Mouse (Mus musculus): ENCODE data around the gene Mybph. TPM values are rescaled to one million over a fixed set of nuclear protein-coding genes. Genes with fewer than 3 reads are reported as not detected.

The Mybph gene
- polyA plus RNA-seq, 1 experiment from 2014 or later = 1.6 TPM

DNA sequence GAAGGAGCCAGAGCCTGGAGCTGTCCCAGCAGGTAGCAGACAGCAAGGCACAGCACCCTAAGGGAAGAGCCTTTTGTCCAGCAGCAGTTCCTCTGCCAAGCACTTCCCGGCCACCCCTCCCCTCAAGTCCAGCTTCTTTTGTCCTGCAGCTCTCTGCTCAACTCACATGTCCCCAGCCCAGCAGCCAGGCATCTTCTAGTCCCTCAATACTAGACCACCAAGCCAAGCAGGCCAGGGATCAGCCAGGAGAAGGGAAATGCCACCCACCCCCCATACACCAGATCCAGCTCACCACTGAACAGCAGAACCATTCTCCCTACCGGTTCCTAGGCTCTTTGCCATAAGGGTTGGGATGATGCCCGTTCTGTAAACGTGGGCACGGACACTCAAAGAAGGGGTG lies 26.4 kb downstream of the Mybph start:
- Histone ChIP-seq H3K27ac (replicated peaks) (no peak overlapping the region), H3K36me3 (ENCODE audit: control insufficient read depth, insufficient read depth, low read length) (no peaks in the 10 kb centered on the region), H3K27me3 (ENCODE audit: control insufficient read depth, insufficient read depth, low read length) (no peaks in the 10 kb centered on the region), H3K4me3 (ENCODE audit: low read depth, low read length) (no peak overlapping the region), H3K9me3 (ENCODE audit: control insufficient read depth, low read length) (no peaks in the 10 kb centered on the region), H3K4me2 (replicated peaks; ENCODE audit: low read depth) (no peak overlapping the region), H3K9ac (ENCODE audit: low read length) (no peak overlapping the region), H3K4me1 (replicated peaks; ENCODE audit: control insufficient read depth, insufficient read depth) (no peaks in the 10 kb centered on the region)
- no peak for DNase-seq (ENCODE audit: low spot score)
- no peak for TF ChIP-seq EP300 (optimal IDR thresholded peaks at IDR 0.05)
- TF ChIP-seq CTCF (IDR thresholded peaks at IDR 0.05; ENCODE audit: low read depth) = no peak
- ATAC-seq (ENCODE audit: low FRiP score, low TSS enrichment) = no peak
- 84% methylated on average over 5 of the region's 5 CpGs for WGBS

GRCm38 (mm10) chr1:134221172-134221571 lies 27.9 kb downstream of the Mybph start:
- H3K4me2 ChIP-seq (replicated peaks; ENCODE audit: low read depth) = no peak overlapping the region
- no peaks in the 10 kb centered on the region for H3K27me3 ChIP-seq (ENCODE audit: control insufficient read depth, insufficient read depth, low read length)
- no peak for TF ChIP-seq CTCF (IDR thresholded peaks at IDR 0.05; ENCODE audit: low read depth)
- no peak for TF ChIP-seq EP300 (optimal IDR thresholded peaks at IDR 0.05)
- H3K4me3 ChIP-seq (ENCODE audit: low read depth, low read length) = no peak overlapping the region
- ATAC-seq (ENCODE audit: low FRiP score, low TSS enrichment) = peak; percentile 25; the same call in 1 of the 2 replicates
- DNase-seq (ENCODE audit: low spot score) = no peak
- H3K9me3 ChIP-seq (ENCODE audit: control insufficient read depth, low read length) = no peaks in the 10 kb centered on the region
- no peaks in the 10 kb centered on the region for H3K4me1 ChIP-seq (replicated peaks; ENCODE audit: control insufficient read depth, insufficient read depth)
- H3K9ac ChIP-seq (ENCODE audit: low read length) = no peak overlapping the region
- peak overlapping the region; percentile 56; the same call in 1 of the 2 replicates for H3K27ac ChIP-seq (replicated peaks)
- H3K36me3 ChIP-seq (ENCODE audit: control insufficient read depth, insufficient read depth, low read length) = no peaks in the 10 kb centered on the region
- WGBS = 50% methylated on average over 1 of the region's 1 CpGs

DNA sequence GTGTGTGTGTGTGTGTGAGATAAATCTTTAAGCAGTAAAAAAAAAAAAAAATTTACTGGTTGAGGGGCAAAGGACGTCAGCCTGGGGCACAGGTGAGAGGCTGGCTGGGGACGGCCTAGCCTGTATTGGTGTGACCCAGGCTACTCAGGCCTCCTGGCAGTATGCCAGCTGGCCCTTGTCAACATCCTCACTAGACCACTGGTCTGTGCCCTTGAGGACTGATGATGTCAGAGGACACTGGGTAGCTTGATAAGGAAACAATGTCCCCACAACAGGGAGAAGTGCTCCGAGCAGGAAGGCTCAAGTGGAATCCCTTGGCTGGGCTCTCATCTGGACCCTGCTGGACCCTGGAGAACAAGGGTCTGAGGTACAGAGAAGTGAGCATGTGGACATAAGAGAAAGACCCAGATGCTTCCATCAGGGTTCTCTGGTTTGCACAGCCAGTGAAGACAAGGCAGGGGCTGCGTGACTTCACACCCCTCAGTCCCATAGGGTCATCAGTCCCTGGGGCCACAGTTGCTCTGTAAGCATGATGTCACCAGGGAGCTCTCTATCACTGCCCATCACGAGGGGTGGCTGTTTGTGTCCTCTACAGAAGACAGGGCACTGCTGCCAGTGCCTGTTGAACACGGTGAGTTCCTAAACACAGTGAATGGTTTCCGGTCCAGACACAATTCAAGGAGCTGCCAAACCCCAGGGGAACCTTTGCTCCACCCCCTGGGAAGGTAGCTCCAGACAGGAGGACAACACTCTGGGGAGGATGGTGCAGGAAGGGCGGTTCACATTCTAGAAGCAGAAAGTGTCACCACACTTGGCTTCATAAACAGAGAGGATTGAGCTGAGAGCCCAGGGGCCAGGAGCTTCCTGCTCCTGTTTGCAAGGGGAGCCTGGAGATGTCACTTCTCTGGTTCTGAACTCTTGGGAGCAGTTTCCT lies 29.1 kb downstream of the Mybph start:
- Histone ChIP-seq H3K4me3 (ENCODE audit: low read depth, low read length) (no peak overlapping the region), H3K27ac (replicated peaks) (peak overlapping the region; percentile 35; the same call in 1 of the 2 replicates), H3K4me1 (replicated peaks; ENCODE audit: control insufficient read depth, insufficient read depth) (no peaks in the 10 kb centered on the region), H3K9me3 (ENCODE audit: control insufficient read depth, low read length) (no peaks in the 10 kb centered on the region), H3K4me2 (replicated peaks; ENCODE audit: low read depth) (no peak overlapping the region), H3K9ac (ENCODE audit: low read length) (no peak overlapping the region), H3K36me3 (ENCODE audit: control insufficient read depth, insufficient read depth, low read length) (no peaks in the 10 kb centered on the region), H3K27me3 (ENCODE audit: control insufficient read depth, insufficient read depth, low read length) (no peaks in the 10 kb centered on the region)
- DNase-seq (ENCODE audit: low spot score) (peak; percentile 45), ATAC-seq (ENCODE audit: low FRiP score, low TSS enrichment) (peak; percentile 50)
- TF ChIP-seq EP300 (optimal IDR thresholded peaks at IDR 0.05) (no peak), CTCF (IDR thresholded peaks at IDR 0.05; ENCODE audit: low read depth) (no peak)
- 48% methylated on average over 8 of the region's 8 CpGs for WGBS

DNA sequence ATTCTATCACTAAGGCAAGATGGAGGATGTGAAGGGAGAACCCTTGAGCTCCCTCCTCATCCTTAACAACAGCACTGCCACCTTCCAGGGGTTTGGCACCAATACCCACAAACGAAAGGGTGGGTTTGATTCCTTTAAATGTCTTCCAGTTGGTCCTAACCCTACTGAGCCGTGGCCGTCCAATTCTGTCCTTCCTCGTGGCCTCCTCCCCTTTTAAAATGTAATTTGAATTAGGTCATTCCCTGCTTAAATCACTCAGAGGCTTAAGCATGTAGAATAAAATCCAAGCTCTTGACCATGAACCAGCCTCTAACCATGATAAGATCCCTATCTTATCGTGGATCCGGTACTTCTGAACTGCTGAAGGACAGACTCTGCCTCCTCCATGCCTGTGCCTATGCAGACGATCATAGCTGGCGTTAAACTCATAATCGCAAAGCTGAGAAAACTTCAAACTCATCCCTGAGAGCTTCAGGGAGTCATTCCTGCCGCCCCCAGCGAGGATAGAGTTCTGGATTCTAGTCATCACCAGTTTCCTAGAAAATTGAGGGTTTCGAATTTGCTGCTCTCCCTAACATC lies 31.5 kb downstream of the Mybph start:
- Histone ChIP-seq H3K9me3 (ENCODE audit: control insufficient read depth, low read length) (no peaks in the 10 kb centered on the region), H3K4me3 (ENCODE audit: low read depth, low read length) (no peak overlapping the region), H3K4me2 (replicated peaks; ENCODE audit: low read depth) (no peak overlapping the region), H3K27ac (replicated peaks) (no peak overlapping the region), H3K4me1 (replicated peaks; ENCODE audit: control insufficient read depth, insufficient read depth) (no peaks in the 10 kb centered on the region), H3K36me3 (ENCODE audit: control insufficient read depth, insufficient read depth, low read length) (no peaks in the 10 kb centered on the region), H3K27me3 (ENCODE audit: control insufficient read depth, insufficient read depth, low read length) (no peaks in the 10 kb centered on the region), H3K9ac (ENCODE audit: low read length) (no peak overlapping the region)
- DNase-seq (ENCODE audit: low spot score) = no peak
- no peak for ATAC-seq (ENCODE audit: low FRiP score, low TSS enrichment)
- no peak for TF ChIP-seq EP300 (optimal IDR thresholded peaks at IDR 0.05)
- no peak for TF ChIP-seq CTCF (IDR thresholded peaks at IDR 0.05; ENCODE audit: low read depth)
- WGBS = 83% methylated on average over 12 of the region's 12 CpGs

GRCm38 (mm10) chr1:134225375-134225774 lies 32.1 kb downstream of the Mybph start:
- 90% methylated on average over 5 of the region's 5 CpGs for WGBS

GRCm38 (mm10) chr1:134226739-134227138 lies 33.5 kb downstream of the Mybph start:
- no peaks in the 10 kb centered on the region for H3K27me3 ChIP-seq (ENCODE audit: control insufficient read depth, insufficient read depth, low read length)
- WGBS = 58% methylated on average over 8 of the region's 8 CpGs
- no peak for ATAC-seq (ENCODE audit: low FRiP score, low TSS enrichment)
- H3K36me3 ChIP-seq (ENCODE audit: control insufficient read depth, insufficient read depth, low read length) = no peaks in the 10 kb centered on the region
- TF ChIP-seq EP300 (optimal IDR thresholded peaks at IDR 0.05) (no peak), CTCF (IDR thresholded peaks at IDR 0.05; ENCODE audit: low read depth) (no peak)
- H3K4me1 ChIP-seq (replicated peaks; ENCODE audit: control insufficient read depth, insufficient read depth) = no peaks in the 10 kb centered on the region
- H3K4me3 ChIP-seq (ENCODE audit: low read depth, low read length) = no peak overlapping the region
- no peak overlapping the region for H3K9ac ChIP-seq (ENCODE audit: low read length)
- H3K27ac ChIP-seq (replicated peaks) = no peak overlapping the region
- H3K4me2 ChIP-seq (replicated peaks; ENCODE audit: low read depth) = no peak overlapping the region
- H3K9me3 ChIP-seq (ENCODE audit: control insufficient read depth, low read length) = no peaks in the 10 kb centered on the region
- no peak for DNase-seq (ENCODE audit: low spot score)

More at GRCm38 (mm10) chr1:134225375-134225774, 32.1 kb downstream of the Mybph start:
- Histone ChIP-seq H3K27me3 (ENCODE audit: control insufficient read depth, insufficient read depth, low read length) (no peaks in the 10 kb centered on the region), H3K9me3 (ENCODE audit: control insufficient read depth, low read length) (no peaks in the 10 kb centered on the region), H3K4me1 (replicated peaks; ENCODE audit: control insufficient read depth, insufficient read depth) (no peaks in the 10 kb centered on the region), H3K4me3 (ENCODE audit: low read depth, low read length) (no peak overlapping the region), H3K9ac (ENCODE audit: low read length) (no peak overlapping the region), H3K36me3 (ENCODE audit: control insufficient read depth, insufficient read depth, low read length) (no peaks in the 10 kb centered on the region), H3K4me2 (replicated peaks; ENCODE audit: low read depth) (no peak overlapping the region), H3K27ac (replicated peaks) (no peak overlapping the region)
- DNase-seq (ENCODE audit: low spot score) = no peak
- ATAC-seq (ENCODE audit: low FRiP score, low TSS enrichment) = no peak
- no peak for TF ChIP-seq EP300 (optimal IDR thresholded peaks at IDR 0.05)

Measured in stomach, postnatal 0 days (tissue).